Mouse (Mus musculus) thymus, adult 2 months (tissue): Measurements from ENCODE around the gene Gm20388.

Experiments
- CTCF ChIP-seq: fragments of 200-500 bp; IDR thresholded peaks from 2 replicates; pipeline ENCODE4 v1.5.1; 2012; ENCODE audit warnings: mild to moderate bottlenecking, control low read depth, low read length, moderate library complexity, borderline replicate concordance; ENCODE audit not compliant: control insufficient read depth, poor library complexity, insufficient read depth; ENCODE audit errors: extremely low read depth
- POLR2A ChIP-seq: fragments of 200-500 bp; IDR thresholded peaks from 2 replicates; pipeline ENCODE4 v1.6.1; 2012; ENCODE audit warnings: mild to moderate bottlenecking, low read length, control low read depth, moderate library complexity; ENCODE audit not compliant: control insufficient read depth, poor library complexity, insufficient read depth; ENCODE audit errors: extremely low read depth

DNA sequence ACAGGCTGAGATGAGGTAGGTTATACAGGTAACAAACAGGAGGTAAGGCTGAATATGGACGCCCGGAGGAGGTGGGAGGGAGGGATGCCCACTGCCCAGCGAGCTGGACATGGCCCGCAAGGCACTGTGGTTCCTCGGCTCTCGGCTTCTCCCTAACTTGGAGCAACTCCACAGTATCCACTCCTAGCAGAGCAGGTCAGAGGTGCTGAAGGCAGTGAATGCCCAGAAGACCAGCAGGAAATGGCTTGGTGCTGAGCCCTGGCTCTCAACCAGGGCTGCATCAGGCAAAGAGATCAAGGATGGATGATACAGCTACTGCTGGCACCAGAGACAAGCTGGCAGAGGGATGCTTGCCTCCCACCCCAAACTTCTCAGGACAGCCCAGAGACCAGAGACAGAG, 2613.9 kb downstream of the Gm20388 start:
- TF ChIP-seq CTCF (no peak), POLR2A (no peak)
